Mouse (Mus musculus) thymus, adult 2 months (tissue): ENCODE results near the gene Gpr108.

Source experiments
- CTCF ChIP-seq: fragments of 200-500 bp; IDR thresholded peaks from 2 replicates; pipeline ENCODE4 v1.5.1; 2012; ENCODE audit warnings: mild to moderate bottlenecking, control low read depth, low read length, moderate library complexity, borderline replicate concordance; ENCODE audit not compliant: control insufficient read depth, poor library complexity, insufficient read depth; ENCODE audit errors: extremely low read depth
- POLR2A ChIP-seq: fragments of 200-500 bp; IDR thresholded peaks from 2 replicates; pipeline ENCODE4 v1.6.1; 2012; ENCODE audit warnings: mild to moderate bottlenecking, low read length, control low read depth, moderate library complexity; ENCODE audit not compliant: control insufficient read depth, poor library complexity, insufficient read depth; ENCODE audit errors: extremely low read depth

GRCm38 (mm10) chr17:57256921-57257485, 8.8 kb upstream of the Gpr108 start:
- TF ChIP-seq CTCF (no peak), POLR2A (no peak)
